Mouse (Mus musculus) neural tube, embryonic 14.5 days (tissue): ENCODE measurements around the gene Med25. TPM values are rescaled to one million over a fixed set of nuclear protein-coding genes. Genes with fewer than 3 reads are reported as not detected.

Experiments
- ATAC-seq: fragments of 200-750 bp; cut with Nextera tagmentation; 2 replicates; pipeline ENCODE4 v1.8.0; 2017; ENCODE audit warnings: low read depth, mild to moderate bottlenecking, moderate TSS enrichment, moderate library complexity
- H3K27ac ChIP-seq: fragments of 300-500 bp; sonication (generic); 2 replicates; pipeline ENCODE4 v1.5.1; 2014; ENCODE audit warnings: low read depth, mild to moderate bottlenecking, control low read depth, low read length, moderate library complexity, mixed read lengths
- H3K27me3 ChIP-seq: fragments of 300-500 bp; sonication (generic); 2 replicates; pipeline ENCODE4 v1.6.1; 2014; ENCODE audit warnings: low read length; ENCODE audit not compliant: control insufficient read depth, insufficient read depth
- H3K36me3 ChIP-seq: fragments of 300-500 bp; sonication (generic); 2 replicates; pipeline ENCODE4 v1.6.1; 2014; ENCODE audit warnings: low read length, mixed read lengths; ENCODE audit not compliant: control insufficient read depth, insufficient read depth
- H3K4me1 ChIP-seq: fragments of 300-500 bp; sonication (generic); 2 replicates; pipeline ENCODE4 v1.6.1; 2014; ENCODE audit warnings: low read length; ENCODE audit not compliant: control insufficient read depth, insufficient read depth
- H3K4me2 ChIP-seq: fragments of 300-500 bp; sonication (generic); 2 replicates; pipeline ENCODE4 v1.6.1; 2014; ENCODE audit warnings: mild to moderate bottlenecking, low read depth, low read length, control low read depth
- H3K4me3 ChIP-seq: fragments of 300-500 bp; sonication (generic); 2 replicates; pipeline ENCODE4 v1.5.1; 2014; ENCODE audit warnings: low read depth, low read length, control low read depth, mixed read lengths
- H3K9ac ChIP-seq: fragments of 300-500 bp; sonication (generic); replicated peaks from 2 replicates; pipeline ENCODE4 v1.6.1; 2014; ENCODE audit warnings: low read depth, mild to moderate bottlenecking, control low read depth, low read length, mixed read lengths
- H3K9me3 ChIP-seq: fragments of 300-500 bp; sonication (generic); 2 replicates; pipeline ENCODE4 v1.6.1; 2016; ENCODE audit warnings: low read length; ENCODE audit not compliant: control insufficient read depth
- WGBS: fragments of 180-500 bp; shearing (Covaris S2); extraction: QIAGEN DNeasy Blood & Tissue Kit; methylation state at CpG from one replicate; pipeline ENCODE4 v1.1.7; 2014; 5-methylcytosine and 5-hydroxymethylcytosine counted together
- polyA plus RNA-seq: library from polyadenylated mRNA; unstranded; fragments of >200 nt; fragmentation: Nextera tagmentation; extraction: Ambion mirVana; gene quantifications from 2 replicates; pipeline ENCODE4 v1.2.1, GENCODE M21; 2014

Med25 gene
- polyA plus RNA-seq, 1 experiment from 2014 or later = 85.7 TPM

DNA sequence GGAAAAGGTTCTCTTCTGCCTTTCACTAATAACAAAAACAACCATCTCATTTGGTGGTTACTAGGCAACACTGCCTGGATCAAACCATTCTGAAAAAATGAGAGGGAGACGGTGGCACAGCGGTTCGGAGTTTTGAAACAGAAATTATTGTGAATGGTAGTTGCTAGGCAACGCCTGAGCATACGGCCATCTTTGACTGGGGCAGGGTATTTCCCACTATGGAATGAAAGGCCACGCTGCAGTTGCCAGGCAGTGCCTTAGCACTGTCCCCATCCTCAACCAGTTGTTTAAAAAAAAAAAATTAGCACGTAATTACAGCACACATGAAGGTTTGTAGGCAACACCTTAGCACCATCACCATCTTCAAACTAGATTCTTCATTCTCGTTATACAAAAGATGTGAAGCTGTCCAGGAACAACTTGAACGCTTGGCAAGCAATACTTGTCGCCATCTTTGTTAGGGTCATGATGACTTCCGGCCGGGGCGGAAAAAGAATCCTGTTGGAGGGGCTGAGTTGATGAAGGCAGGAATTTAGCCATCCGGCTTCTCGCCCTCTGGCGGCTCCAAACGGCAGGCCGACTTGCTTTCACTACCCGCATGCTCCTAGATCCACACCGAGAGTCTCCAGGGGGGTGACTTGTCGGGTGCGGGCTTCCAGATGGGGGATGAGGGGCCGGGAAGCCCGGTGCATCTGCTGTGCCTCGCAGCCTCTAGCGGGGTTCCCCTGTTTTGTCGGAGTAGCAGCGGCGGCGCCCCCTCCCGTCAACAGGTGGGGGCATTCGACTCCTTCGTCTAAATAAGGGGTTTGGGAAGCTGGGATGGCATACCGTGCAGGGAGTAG, 3.3 kb upstream of the Med25 start, which contains the start of gene Fuz:
TSS of gene Fuz (plus strand) at position 487 of the 842 bp plus-strand sequence.
- peak within 1 kb of the TSS; percentile 42 for H3K4me3 ChIP-seq
- peaks cover 34% of the 10 kb centered on the region for H3K4me1 ChIP-seq
- WGBS = under 1% methylated on average over 34 of the region's 34 CpGs

GRCm38 (mm10) chr7:44895206-44895592, 2.7 kb upstream of the Med25 start:
- 23% methylated on average over 7 of the region's 7 CpGs for WGBS
- Histone ChIP-seq H3K27ac (peak overlapping the region; percentile 84), H3K9ac (no peak overlapping the region), H3K27me3 (no peaks in the 10 kb centered on the region), H3K9me3 (no peaks in the 10 kb centered on the region), H3K4me2 (peak overlapping the region; percentile 69), H3K4me1 (peaks cover 38% of the 10 kb centered on the region), H3K36me3 (peaks cover 9% of the 10 kb centered on the region; the same call in 1 of the 2 replicates), H3K4me3 (peak overlapping the region; percentile 42)
- ATAC-seq = no peak

More for the DNA sequence above, 3.3 kb upstream of the Med25 start, which contains the start of gene Fuz:
- no peaks in the 10 kb centered on the region for H3K9me3 ChIP-seq
- ATAC-seq = peak; percentile 78
- H3K4me2 ChIP-seq = peak within 1 kb of the TSS; percentile 69
- H3K27ac ChIP-seq = peak within 1 kb of the TSS; percentile 84
- H3K9ac ChIP-seq = peak within 1 kb of the TSS; percentile 54
- H3K36me3 ChIP-seq = peaks cover 14% of the 10 kb centered on the region
- H3K27me3 ChIP-seq = no peaks in the 10 kb centered on the region

DNA sequence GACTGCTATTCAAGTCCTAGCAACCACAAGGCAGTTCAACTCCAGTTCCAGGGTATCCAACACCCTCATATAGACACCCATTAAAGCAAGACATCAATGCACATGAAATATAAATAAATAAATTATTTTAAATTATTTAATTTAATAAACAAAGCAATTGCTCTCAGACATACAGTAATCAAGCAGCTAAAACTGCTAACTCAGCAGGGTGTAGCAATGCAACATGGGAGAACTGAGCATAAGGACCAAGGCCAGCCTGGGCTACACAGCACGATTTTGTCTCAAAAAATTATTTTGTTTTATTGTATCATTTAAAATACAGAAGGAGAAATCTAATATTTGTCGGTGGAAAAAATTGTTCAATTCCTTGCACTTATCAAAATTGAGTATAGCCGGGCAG, 1.7 kb upstream of the Med25 start:
- Histone ChIP-seq H3K4me3 (no peak overlapping the region), H3K27ac (peak overlapping the region; percentile 84; the same call in 1 of the 2 replicates), H3K27me3 (no peaks in the 10 kb centered on the region), H3K4me1 (peaks cover 38% of the 10 kb centered on the region), H3K9ac (no peak overlapping the region), H3K36me3 (no peaks in the 10 kb centered on the region), H3K9me3 (no peaks in the 10 kb centered on the region), H3K4me2 (no peak overlapping the region)
- ATAC-seq = no peak
- 93% methylated on average over 3 of the region's 3 CpGs for WGBS

GRCm38 (mm10) chr7:44893197-44893596, 685 bp upstream of the Med25 start:
- 6% methylated on average over 8 of the region's 8 CpGs for WGBS
- Histone ChIP-seq H3K4me3 (peak overlapping the region; percentile 79), H3K9ac (no peak overlapping the region), H3K27ac (peak overlapping the region; percentile 82), H3K4me1 (peaks cover 41% of the 10 kb centered on the region), H3K27me3 (no peaks in the 10 kb centered on the region), H3K9me3 (no peaks in the 10 kb centered on the region), H3K4me2 (peak overlapping the region; percentile 83), H3K36me3 (peaks cover 5% of the 10 kb centered on the region; the same call in 1 of the 2 replicates)
- no peak for ATAC-seq

- peak overlapping the region; percentile 79 for H3K4me3 ChIP-seq
- peaks cover 32% of the 10 kb centered on the region for H3K4me1 ChIP-seq
- WGBS = 17% methylated on average over 6 of the region's 6 CpGs
Observed at GRCm38 (mm10) chr7:44891611-44892010, 901 bp downstream of the Med25 start.

GRCm38 (mm10) chr7:44890737-44891136, 1.8 kb downstream of the Med25 start:
- H3K4me1 ChIP-seq = peaks cover 29% of the 10 kb centered on the region; the same call in 1 of the 2 replicates
- H3K4me2 ChIP-seq = peak overlapping the region; percentile 83
- 54% methylated on average over 4 of the region's 4 CpGs for WGBS
- peaks cover 11% of the 10 kb centered on the region; the same call in 1 of the 2 replicates for H3K36me3 ChIP-seq
- peak overlapping the region; percentile 1; the same call in 1 of the 2 replicates for H3K9ac ChIP-seq
- no peak overlapping the region for H3K27ac ChIP-seq
- peak overlapping the region; percentile 79 for H3K4me3 ChIP-seq
- no peak for ATAC-seq
- no peaks in the 10 kb centered on the region for H3K27me3 ChIP-seq
- no peaks in the 10 kb centered on the region for H3K9me3 ChIP-seq

More at GRCm38 (mm10) chr7:44891611-44892010, 901 bp downstream of the Med25 start:
- peak overlapping the region; percentile 83 for H3K4me2 ChIP-seq
- ATAC-seq = no peak
- H3K36me3 ChIP-seq = peaks cover 5% of the 10 kb centered on the region; the same call in 1 of the 2 replicates
- H3K9ac ChIP-seq = peak overlapping the region; percentile 86
- no peaks in the 10 kb centered on the region for H3K9me3 ChIP-seq
- no peaks in the 10 kb centered on the region for H3K27me3 ChIP-seq
- peak overlapping the region; percentile 97 for H3K27ac ChIP-seq

GRCm38 (mm10) chr7:44890180-44890579, 2.3 kb downstream of the Med25 start:
- Histone ChIP-seq H3K4me3 (peak overlapping the region; percentile 79), H3K27me3 (no peaks in the 10 kb centered on the region), H3K36me3 (peaks cover 15% of the 10 kb centered on the region; the same call in 1 of the 2 replicates), H3K4me2 (peak overlapping the region; percentile 83; the same call in 1 of the 2 replicates), H3K9ac (no peak overlapping the region), H3K4me1 (peaks cover 28% of the 10 kb centered on the region; the same call in 1 of the 2 replicates), H3K27ac (no peak overlapping the region), H3K9me3 (no peaks in the 10 kb centered on the region)
- ATAC-seq = no peak
- WGBS = 95% methylated on average over 6 of the region's 7 CpGs

DNA sequence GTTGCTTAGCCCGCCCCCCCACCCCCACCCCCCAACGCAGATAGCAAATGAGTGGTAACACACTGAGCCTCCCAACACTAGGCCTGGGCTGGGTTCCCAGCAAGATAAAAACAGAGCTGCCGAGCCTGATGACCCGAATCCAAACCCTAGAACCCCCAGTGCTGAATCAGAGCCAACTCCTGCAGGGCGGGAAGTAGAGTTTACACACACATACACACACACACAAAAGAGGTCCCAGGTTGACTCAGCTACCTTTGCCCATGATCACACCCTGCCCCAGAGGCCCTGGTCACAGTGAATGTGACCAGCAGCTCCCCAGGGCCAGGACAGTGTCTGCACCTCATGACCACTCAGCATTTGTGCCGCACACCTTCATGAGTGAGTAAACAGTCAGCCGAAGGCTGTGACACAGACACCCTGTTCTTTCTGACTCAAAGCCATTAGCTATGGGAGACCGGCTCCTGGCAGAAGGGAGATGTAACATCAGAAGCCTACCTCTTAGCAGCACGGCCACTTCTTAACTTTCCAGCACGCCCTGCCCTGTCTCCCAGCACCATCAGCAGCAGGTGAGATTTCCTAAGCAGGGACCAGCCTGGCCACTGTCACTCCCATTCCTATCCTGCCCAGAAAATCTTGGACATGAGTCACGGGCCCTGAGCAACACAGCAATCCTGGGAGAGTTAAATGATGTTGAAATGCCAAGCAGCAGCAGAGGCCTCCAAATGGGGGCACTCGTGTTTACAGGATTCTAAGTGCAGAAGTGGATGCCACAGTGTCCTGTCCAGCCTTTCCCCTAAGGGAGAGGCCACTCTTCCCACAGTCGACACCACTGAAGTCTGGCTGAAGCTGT, 4.0 kb downstream of the Med25 start:
- peaks cover 22% of the 10 kb centered on the region; the same call in 1 of the 2 replicates for H3K4me1 ChIP-seq
- H3K9ac ChIP-seq = no peak overlapping the region
- no peaks in the 10 kb centered on the region for H3K27me3 ChIP-seq
- no peaks in the 10 kb centered on the region for H3K9me3 ChIP-seq
- 88% methylated on average over 13 of the region's 13 CpGs for WGBS
- H3K4me2 ChIP-seq = no peak overlapping the region
- peaks cover 27% of the 10 kb centered on the region for H3K36me3 ChIP-seq
- H3K4me3 ChIP-seq = no peak overlapping the region
- ATAC-seq = no peak
- H3K27ac ChIP-seq = no peak overlapping the region
